Mouse (Mus musculus): ENCODE data around the gene Foxn1. TPM values are rescaled to one million over a fixed set of nuclear protein-coding genes. Genes with fewer than 3 reads are reported as not detected.
A peak's percentile ranks its signal among the peaks of the same experiment; 100 is the strongest.

Gene Foxn1
- total RNA-seq, 2 experiments from 2014 or later: not detected

- intact Hi-C loops (cut with DNase I): no loop called here
- Histone ChIP-seq H3K4me3 (no peak overlapping the region), H3K27ac (no peak overlapping the region)
- no peak for TF ChIP-seq CTCF (IDR thresholded peaks at IDR 0.05)
- no peak for DNase-seq (ENCODE audit: extremely low spot score in 1 of 2, low spot score in 2 of 2)
Measured at GRCm38 (mm10) chr11:78420263-78420889, 34.0 kb upstream of the Foxn1 start.

DNA sequence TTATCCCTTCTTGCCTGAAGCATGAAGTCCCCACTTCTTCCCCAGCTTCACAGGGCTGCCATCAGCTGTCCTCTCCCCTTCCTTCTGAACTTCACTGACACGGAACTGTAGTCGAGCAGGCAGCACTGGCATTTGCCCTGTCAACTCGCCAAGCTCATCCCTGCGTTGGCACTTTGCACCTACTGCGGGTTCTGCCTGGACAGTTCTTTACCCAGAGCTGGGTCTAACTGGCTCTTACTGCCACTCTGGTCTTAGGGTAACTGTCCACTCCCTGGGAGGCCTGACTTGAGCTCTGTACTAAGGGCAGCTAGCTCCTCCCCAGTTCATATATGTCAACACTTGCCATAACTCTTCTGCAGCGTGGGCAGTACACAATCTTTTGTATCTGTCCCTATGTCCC, 30.5 kb upstream of the Foxn1 start:
- Histone ChIP-seq H3K4me3 (no peak overlapping the region), H3K27ac (no peak overlapping the region)
- DNase-seq (ENCODE audit: extremely low spot score in 1 of 2, low spot score in 2 of 2): no peak
- no peak for TF ChIP-seq CTCF (IDR thresholded peaks at IDR 0.05)
- intact Hi-C loops (cut with DNase I): no loop called here

- peak in 1 of 2 experiments; percentile 22 for DNase-seq (ENCODE audit: extremely low spot score in 1 of 2, low spot score in 2 of 2)
- TF ChIP-seq CTCF (IDR thresholded peaks at IDR 0.05): no peak
- no peak overlapping the region for H3K4me3 ChIP-seq
- intact Hi-C loops (cut with DNase I): no loop called here
- H3K27ac ChIP-seq: no peak overlapping the region; the same call in 1 of the 2 replicates
Measured at GRCm38 (mm10) chr11:78412861-78413260, 26.5 kb upstream of the Foxn1 start.

DNA sequence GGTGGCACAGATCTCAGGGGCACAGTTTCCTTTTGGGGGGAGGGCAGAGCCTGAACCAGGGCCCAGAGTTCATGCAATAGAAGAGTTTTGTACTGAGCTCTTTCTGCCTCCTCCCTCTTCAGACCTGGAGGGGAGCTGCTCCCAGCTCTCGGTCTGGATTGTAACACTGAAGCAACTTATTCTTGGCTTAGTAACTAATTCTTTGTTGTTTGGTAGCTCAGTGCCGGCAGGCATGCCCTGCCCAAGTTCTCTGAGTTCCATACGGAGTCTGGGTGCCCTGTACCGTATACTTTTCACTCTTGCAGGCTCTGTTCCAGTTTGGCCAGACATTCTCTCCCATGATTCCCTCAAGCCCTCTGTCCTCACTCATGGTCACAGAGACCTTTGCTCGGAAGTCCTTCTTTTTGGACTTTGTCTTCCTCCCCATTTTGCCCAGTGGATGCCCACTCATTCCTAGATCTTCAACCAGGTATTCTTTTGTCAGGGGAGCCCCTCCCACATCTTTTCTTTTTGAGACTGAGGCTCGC, 26.0 kb upstream of the Foxn1 start:
- DNase-seq (ENCODE audit: extremely low spot score in 1 of 2, low spot score in 2 of 2): no peak
- intact Hi-C loops (cut with DNase I): no loop called here
- no peak overlapping the region for H3K4me3 ChIP-seq
- no peak; the same call in 1 of the 2 replicates for TF ChIP-seq CTCF (IDR thresholded peaks at IDR 0.05)
- H3K27ac ChIP-seq: peak overlapping the region; percentile 38; the same call in 1 of the 2 replicates

DNA sequence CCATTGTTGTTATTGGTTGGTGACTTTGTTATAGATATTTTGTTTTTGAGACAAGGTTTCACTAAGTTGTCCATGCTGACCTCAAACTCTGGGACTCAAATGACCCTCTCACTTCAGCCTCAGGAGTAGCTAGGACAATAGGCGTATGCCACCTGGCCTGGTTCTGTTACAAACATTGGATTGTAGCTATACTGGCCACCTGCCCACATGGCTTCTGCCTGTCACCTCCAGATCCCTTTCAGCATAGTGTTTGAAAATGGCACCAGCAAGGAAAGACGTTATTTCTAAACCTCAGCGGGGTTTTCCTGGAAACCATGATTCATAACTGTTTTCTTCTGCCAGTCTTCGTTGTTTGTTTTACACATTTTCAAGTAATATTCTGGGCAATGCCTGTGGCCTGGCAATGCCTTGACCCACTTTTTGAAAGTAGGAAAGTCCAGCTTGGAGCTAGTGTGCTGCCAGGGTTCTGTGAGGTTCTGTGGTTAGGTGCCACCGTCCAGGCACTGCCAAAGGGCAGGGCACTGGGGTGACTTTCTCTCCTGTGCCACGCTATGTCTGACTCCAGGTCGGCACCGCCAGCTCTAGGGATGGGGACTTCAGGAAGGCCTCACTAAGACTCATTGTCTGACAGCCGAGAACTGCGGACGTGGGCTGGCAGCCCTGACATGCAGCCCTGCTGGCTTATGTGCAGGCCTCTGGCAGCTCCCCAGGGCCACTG, 25.4 kb upstream of the Foxn1 start:
- no peak for TF ChIP-seq CTCF (IDR thresholded peaks at IDR 0.05)
- DNase-seq (ENCODE audit: extremely low spot score in 1 of 2, low spot score in 2 of 2): no peak
- Histone ChIP-seq H3K27ac (peak overlapping the region; percentile 38; the same call in 1 of the 2 replicates), H3K4me3 (no peak overlapping the region)
- intact Hi-C loops (cut with DNase I): no loop called here

- Histone ChIP-seq H3K4me3 (no peak overlapping the region), H3K27ac (no peak overlapping the region)
- intact Hi-C loops (cut with DNase I): no loop called here
- no peak for TF ChIP-seq CTCF (IDR thresholded peaks at IDR 0.05)
- no peak for DNase-seq (ENCODE audit: extremely low spot score in 1 of 2, low spot score in 2 of 2)
Measured at GRCm38 (mm10) chr11:78408256-78409240, 22.2 kb upstream of the Foxn1 start.

DNA sequence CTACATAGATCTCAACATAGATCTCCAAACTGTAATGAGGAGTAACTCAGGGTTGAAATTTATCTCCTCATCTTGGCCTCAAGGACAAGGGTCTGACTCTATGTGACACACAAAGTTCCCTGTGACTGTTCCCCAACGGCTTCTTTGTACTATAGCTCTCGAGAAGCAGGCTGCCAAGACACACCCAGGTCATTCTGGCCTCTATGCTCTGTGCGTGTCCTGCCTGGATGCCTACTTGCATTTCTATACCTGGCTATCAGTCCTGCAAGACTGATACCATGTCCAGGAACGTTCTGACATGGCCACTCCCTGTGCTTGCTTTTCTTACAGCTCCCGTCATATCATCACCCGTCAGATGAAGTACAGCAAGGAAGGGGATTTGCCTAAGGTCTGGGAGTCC, 15.7 kb upstream of the Foxn1 start:
- TF ChIP-seq CTCF (IDR thresholded peaks at IDR 0.05): no peak
- Histone ChIP-seq H3K27ac (no peak overlapping the region), H3K4me3 (no peak overlapping the region)
- DNase-seq (ENCODE audit: extremely low spot score in 1 of 2, low spot score in 2 of 2): no peak
- intact Hi-C loops (cut with DNase I): no loop called here

GRCm38 (mm10) chr11:78401469-78401868, 15.1 kb upstream of the Foxn1 start:
- intact Hi-C loops (cut with DNase I): no loop called here
- no peak for DNase-seq (ENCODE audit: extremely low spot score in 1 of 2, low spot score in 2 of 2)
- no peak overlapping the region for H3K27ac ChIP-seq
- TF ChIP-seq CTCF (IDR thresholded peaks at IDR 0.05): no peak
- no peak overlapping the region for H3K4me3 ChIP-seq

DNA sequence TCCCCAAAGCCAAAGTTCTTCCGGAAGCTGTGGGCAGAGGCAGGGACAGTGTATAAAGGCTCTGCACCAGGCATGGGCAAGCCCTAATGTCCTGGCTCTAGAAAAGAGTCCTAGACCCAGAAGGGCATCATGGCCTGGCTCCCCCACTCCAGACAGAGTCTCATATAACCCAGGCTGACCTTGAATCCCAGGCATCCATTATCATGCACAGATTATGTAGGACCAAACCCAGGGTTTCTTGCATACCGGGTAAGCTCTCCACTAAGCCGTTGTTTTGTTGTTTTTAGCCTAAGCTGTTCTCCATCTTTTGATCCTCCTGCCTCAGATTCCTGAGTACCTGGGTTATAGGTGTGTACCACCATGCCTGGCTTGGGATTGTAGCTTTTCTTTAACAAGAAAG, 14.6 kb upstream of the Foxn1 start:
- no peak for TF ChIP-seq CTCF (IDR thresholded peaks at IDR 0.05)
- no peak for DNase-seq (ENCODE audit: extremely low spot score in 1 of 2, low spot score in 2 of 2)
- Histone ChIP-seq H3K27ac (no peak overlapping the region), H3K4me3 (no peak overlapping the region)
- intact Hi-C loops (cut with DNase I): no loop called here

DNA sequence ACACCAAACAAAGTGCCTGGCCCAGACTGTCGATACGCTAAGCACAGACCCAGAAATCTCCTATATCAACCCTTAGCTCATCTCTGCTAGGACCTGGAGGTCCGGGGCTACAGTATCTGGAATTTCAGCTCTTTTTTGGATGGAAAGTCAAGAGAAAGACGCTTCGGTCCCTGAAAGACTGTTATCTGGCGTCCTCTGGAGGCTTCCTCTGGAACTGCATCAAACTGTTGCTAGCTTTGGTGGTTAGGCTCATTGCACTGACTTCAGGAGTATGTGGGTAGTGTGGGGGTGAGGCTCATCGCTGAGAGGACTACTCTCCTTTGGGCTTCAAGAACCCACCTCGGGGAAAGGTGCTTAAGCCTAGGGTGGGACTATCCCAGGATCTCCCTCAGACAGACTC, 13.3 kb upstream of the Foxn1 start:
- Histone ChIP-seq H3K4me3 (no peak overlapping the region), H3K27ac (no peak overlapping the region)
- peak; percentile 68 to 77 for DNase-seq (ENCODE audit: extremely low spot score in 1 of 2, low spot score in 2 of 2)
- peak; percentile 99 for TF ChIP-seq CTCF (IDR thresholded peaks at IDR 0.05)
- intact Hi-C loops (cut with DNase I): loop anchor here (1.0 kb wide), 1 partner anchor 39 kb away; no protein-coding TSS in a partner anchor

DNA sequence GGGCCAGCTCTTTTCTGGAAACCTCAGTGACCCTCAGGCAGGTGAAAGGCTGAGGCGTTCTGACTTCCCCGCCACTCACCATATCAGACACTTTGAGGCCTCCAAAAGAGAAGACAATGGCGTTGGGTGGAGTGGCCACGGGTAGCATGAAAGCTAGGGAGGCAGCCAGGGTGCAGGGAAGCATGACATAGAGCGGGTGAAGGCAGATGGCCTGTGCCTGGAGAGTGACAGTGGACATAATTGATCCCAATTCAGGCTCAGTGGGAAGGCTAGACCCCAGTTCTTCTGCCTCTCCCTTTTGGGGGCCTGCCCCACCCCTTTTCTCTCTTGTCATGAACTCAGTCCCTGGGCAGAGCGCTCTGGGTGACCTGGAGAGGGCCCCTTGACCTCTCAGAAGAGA, 11.9 kb upstream of the Foxn1 start:
- Histone ChIP-seq H3K27ac (no peak overlapping the region), H3K4me3 (no peak overlapping the region)
- no peak for DNase-seq (ENCODE audit: extremely low spot score in 1 of 2, low spot score in 2 of 2)
- no peak for TF ChIP-seq CTCF (IDR thresholded peaks at IDR 0.05)
- intact Hi-C loops (cut with DNase I): no loop called here

Measured in left cerebral cortex, adult 2 months (tissue).